Mouse (Mus musculus) gonadal fat pad, adult 2 months (tissue): Measurements from ENCODE around the gene Ccdc13. TPM values are rescaled to one million over a fixed set of nuclear protein-coding genes. Genes with fewer than 3 reads are reported as not detected.

Experiments
- DNase-seq: peaks from one replicate; pipeline ENCODE4 v3.0.0-alpha.2; 2012; ENCODE audit warnings: low read depth
- polyA plus RNA-seq: library from polyadenylated mRNA; depleted of rRNA; stranded (reverse); fragments of >200 nt; gene quantifications from 2 replicates; pipeline ENCODE4 v1.2.3, GENCODE M21; 2012; rRNA removed

Gene Ccdc13
- polyA plus RNA-seq, 1 experiment, result 1.0 TPM

DNA sequence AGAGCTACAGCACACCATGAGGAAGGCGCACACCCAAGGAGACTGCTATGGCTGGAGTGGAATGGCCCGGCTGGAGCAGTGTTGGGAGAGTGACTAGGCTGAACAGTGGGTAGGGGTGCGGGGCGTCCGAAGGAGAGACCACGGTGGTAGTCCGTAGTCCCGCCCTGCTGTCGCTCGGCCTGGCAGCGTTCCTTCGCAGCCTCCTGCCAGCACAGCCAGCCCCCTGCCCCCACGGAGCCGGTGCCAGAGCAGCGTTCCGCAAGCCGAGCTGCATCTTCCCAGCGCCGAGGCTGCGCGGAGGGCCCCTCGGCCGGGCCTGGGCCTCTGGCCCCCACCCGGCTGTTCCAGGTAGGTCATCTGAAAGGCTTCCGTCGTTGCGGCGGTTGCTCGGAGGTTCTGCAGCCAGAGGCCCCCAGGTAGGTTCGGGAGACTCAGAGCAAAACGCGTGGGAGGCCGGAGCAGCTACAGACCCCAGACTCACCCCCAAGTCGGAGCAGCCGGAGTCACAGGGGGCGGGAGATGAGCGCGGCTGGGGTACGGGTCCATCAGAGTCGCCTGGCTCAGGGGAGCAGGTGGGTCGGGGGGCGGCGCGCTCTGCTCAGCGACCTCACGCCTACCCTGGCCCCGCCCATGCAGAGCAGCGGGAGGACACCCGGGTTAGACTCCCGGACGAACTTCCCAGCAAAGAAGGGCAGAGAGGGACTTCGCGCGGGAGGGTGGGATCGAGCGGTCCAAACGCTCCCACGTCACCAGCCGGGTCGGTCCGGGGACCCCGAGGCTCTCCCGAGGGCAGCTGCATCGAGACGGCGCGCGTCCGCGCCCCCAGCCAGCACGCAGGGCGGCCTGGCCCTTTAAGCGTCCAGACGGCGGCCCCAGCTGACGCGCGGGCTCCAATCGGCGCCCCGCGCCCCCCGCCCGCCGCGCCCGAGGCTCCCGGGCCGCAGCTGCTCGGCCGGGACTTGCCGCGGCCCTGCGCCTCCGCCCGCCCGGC is 79.9 kb downstream of the Ccdc13 start, which contains the start of gene Zfp651:
Gene Zfp651 (plus strand): TSS at position 240 of the 991 bp plus-strand sequence.
- no peak for DNase-seq

DNA sequence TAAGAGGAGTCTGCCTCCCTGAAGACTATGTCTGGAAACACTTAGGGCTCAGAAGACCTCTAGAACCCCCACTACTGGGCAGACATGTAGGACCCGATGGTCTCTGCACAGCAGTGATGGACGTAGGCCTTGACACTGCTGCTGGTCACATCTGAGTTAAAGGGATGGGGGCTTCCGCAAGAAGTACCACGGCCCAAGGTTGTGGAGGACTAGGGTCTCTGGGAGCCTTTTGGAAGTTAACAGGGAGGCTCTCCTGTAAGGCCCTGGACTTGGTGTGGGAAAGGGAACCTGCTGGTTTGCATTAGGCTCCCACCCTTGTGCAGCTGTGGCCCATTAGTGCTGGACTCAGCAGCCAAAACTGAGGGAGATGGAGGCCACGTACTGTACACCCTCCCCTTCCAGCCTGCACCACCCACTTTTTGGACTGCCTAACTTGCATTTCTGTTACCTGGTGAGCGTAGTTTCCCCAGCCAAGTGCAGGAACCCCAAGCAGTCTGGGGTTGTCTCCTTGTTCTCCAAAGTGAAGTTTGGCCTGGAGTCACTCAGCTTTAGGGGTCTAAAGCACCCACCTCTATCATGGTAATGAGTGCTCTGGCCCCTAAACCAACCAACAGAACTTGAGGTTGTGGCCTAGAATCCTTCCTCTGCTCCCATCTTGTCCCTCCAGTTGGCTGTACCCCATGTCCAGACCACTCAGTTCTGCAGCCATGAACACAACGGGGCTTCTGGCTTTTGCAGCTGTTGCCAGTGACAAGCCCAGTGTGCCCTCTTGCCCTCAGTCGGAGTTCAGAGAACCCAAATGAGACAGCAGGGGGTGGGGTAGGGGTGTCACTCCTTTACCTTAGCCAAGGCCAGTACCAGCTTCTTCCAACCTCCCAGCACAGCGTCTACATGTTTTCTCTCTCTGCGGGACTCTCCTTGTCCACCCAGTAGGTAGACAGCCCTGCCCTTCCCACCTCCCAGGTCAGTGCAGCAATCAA is 81.1 kb downstream of the Ccdc13 start:
- no peak for DNase-seq

DNA sequence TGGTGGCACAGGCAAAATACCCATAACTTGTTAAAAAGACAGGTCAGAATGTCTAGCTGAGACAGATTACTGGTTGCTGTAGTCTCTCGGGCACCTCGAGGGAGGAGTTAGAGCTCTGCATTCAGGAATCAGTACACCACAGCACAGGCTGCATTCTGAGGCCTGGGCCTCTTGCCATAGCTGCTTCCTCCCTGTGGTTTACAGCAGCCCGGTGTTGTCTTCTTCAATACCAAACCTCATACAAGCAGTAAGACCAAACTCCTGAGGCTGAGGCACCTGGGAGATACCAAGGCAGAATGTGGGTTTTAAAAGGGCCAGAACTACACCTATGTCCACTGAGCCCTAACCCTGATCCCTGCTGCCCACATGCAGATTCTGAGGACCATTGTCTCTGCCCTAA is 81.8 kb downstream of the Ccdc13 start:
- no peak for DNase-seq

DNA sequence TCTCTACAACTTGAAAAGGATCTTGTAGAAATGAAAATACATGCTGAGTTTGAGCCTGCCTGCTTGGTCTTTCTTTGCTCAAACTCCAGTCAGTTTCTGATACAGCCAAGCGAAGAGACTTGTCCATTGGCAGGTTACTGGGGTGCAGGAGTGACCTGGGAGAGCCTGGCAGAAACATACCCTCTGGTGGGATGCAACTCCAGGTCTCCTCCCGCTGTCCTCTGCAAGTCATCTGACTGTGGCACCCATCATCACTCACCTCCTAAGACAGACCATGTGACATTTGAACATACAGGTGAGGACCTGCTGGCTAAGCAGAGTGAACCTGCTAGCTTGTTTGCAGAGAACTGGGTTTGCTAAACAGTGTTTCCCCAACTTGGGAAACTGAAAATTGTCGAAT is 82.5 kb downstream of the Ccdc13 start:
- DNase-seq, result no peak

DNA sequence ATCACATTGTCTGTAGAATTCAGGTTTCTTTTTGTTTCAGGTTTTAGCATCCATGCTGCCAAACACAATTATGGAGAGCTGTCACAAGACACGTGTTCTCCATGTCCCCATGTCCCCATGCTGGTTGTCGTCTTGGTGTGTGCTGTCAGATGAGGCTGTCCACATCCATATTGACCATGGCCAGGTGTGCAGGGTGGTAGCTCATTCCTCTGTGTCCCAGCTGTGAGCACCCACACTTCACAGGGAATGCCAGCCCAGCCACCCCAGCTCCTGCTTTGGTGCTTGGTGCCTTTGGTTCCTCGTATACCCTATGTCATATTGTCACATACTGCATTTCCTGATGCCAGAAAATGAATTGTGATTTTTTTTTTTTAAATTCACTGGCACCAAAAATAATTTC is 84.6 kb downstream of the Ccdc13 start:
- no peak for DNase-seq

DNA sequence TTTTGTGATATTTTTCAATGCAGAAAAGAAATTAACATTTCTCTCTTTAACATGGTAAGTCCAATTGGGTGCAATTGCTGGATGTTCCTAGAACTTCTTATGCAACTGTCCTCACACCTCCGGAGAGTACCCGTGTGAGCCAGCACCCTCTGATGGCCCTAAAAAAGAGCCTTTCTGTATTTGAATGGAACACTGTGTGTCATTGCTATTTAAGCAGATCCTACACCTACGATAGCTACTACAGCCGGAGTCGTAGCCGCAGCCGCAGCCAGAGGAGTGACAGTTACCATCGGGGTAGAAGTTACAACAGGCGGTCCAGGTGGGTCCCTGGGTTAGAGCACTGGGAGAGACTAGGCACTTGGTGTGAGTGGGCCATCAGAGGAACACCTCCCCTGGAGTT is 86.5 kb downstream of the Ccdc13 start:
- no peak for DNase-seq

Other genes starting within 250 kb of the Ccdc13 start
- gene Lyzl4, start 197.4 kb downstream of the Ccdc13 start, polyA plus RNA-seq, result 1.1 and 2.3 TPM in 2 replicates
- 7.5 and 11.2 TPM in 2 replicates for gene Vipr1, start 196.7 kb downstream of the Ccdc13 start, polyA plus RNA-seq
- 11.2 and 12.1 TPM in 2 replicates for gene Sec22c, start 134.0 kb downstream of the Ccdc13 start, polyA plus RNA-seq
- gene Ss18l2, start 129.1 kb downstream of the Ccdc13 start, polyA plus RNA-seq, result 35.9 and 43.4 TPM in 2 replicates
- 62.0 and 73.9 TPM in 2 replicates for gene Nktr, start 120.3 kb downstream of the Ccdc13 start, polyA plus RNA-seq
- 30.8 and 31.9 TPM in 2 replicates for gene Zfp651, start 80.1 kb downstream of the Ccdc13 start, polyA plus RNA-seq
- 0.14 TPM in 1 of 2 replicates, not detected in the other for gene Klhl40, start 61.9 kb downstream of the Ccdc13 start, polyA plus RNA-seq
- gene Hhatl, start 47.0 kb downstream of the Ccdc13 start, polyA plus RNA-seq, result 4.7 and 8.5 TPM in 2 replicates
- 29.5 and 35.5 TPM in 2 replicates for gene Higd1a, start 18.9 kb upstream of the Ccdc13 start, polyA plus RNA-seq
- gene Ackr2, start 58.9 kb upstream of the Ccdc13 start, polyA plus RNA-seq, result 3.0 and 3.3 TPM in 2 replicates
- gene Cyp8b1, start 76.8 kb upstream of the Ccdc13 start, polyA plus RNA-seq, result 0.15 and 0.16 TPM in 2 replicates
- gene Fam198a, start 111.5 kb upstream of the Ccdc13 start, polyA plus RNA-seq, result 3.7 and 4.0 TPM in 2 replicates
- gene Pomgnt2, start 157.6 kb upstream of the Ccdc13 start, polyA plus RNA-seq, result 19.8 and 20.2 TPM in 2 replicates